Mouse (Mus musculus) forebrain, embryonic 15.5 days (tissue): Measurements from ENCODE around the gene 6430571L13Rik. TPM values are rescaled to one million over a fixed set of nuclear protein-coding genes. Genes with fewer than 3 reads are reported as not detected.
A peak's percentile ranks its signal among the peaks of the same experiment; 100 is the strongest.

Experiments used
- ATAC-seq: fragments of 200-750 bp; cut with Nextera tagmentation; replicated peaks from 2 replicates; pipeline ENCODE4 v1.8.0; 2017; ENCODE audit warnings: mild to moderate bottlenecking, moderate TSS enrichment, moderate library complexity
- H3K27ac ChIP-seq: fragments of 300-500 bp; sonication (generic); replicated peaks from 2 replicates; pipeline ENCODE4 v1.5.1; 2015; ENCODE audit warnings: mild to moderate bottlenecking, inconsistent platforms
- H3K27me3 ChIP-seq: fragments of 300-500 bp; sonication (generic); 2 replicates; pipeline ENCODE4 v1.6.1; 2015; ENCODE audit warnings: inconsistent platforms
- H3K36me3 ChIP-seq: fragments of 300-500 bp; sonication (generic); 2 replicates; pipeline ENCODE4 v1.6.1; 2015; ENCODE audit warnings: mild to moderate bottlenecking, inconsistent platforms
- H3K4me1 ChIP-seq: fragments of 300-500 bp; sonication (generic); 2 replicates; pipeline ENCODE4 v1.6.1; 2015; ENCODE audit warnings: inconsistent platforms
- H3K4me2 ChIP-seq: fragments of 300-500 bp; sonication (generic); replicated peaks from 2 replicates; pipeline ENCODE4 v1.6.1; 2015; ENCODE audit warnings: mild to moderate bottlenecking, inconsistent platforms
- H3K4me3 ChIP-seq: fragments of 300-500 bp; sonication (generic); 2 replicates; pipeline ENCODE4 v1.5.1; 2015; ENCODE audit warnings: mild to moderate bottlenecking, inconsistent platforms
- H3K9ac ChIP-seq: fragments of 300-500 bp; sonication (generic); replicated peaks from 2 replicates; pipeline ENCODE4 v1.6.1; 2015; ENCODE audit warnings: mild to moderate bottlenecking, inconsistent platforms
- H3K9me3 ChIP-seq: fragments of 300-500 bp; sonication (generic); 2 replicates; pipeline ENCODE4 v1.6.1; 2016; ENCODE audit warnings: inconsistent platforms
- WGBS: fragments of 180-500 bp; shearing (Covaris S2); methylation state at CpG from one replicate; pipeline ENCODE4 v1.1.7; 2015; ENCODE audit warnings: mixed read lengths; 5-methylcytosine and 5-hydroxymethylcytosine counted together
- polyA plus RNA-seq: library from polyadenylated mRNA; unstranded; fragments of >200 nt; fragmentation: Nextera tagmentation; extraction: Ambion mirVana; gene quantifications from 2 replicates; pipeline ENCODE4 v1.2.1, GENCODE M21; 2015

Gene 6430571L13Rik
- polyA plus RNA-seq, 1 experiment from 2014 or later = 4.5 TPM

GRCm38 (mm10) chr9:107327879-107328620 lies 12.4 kb upstream of the 6430571L13Rik start:
- H3K9ac ChIP-seq = no peak overlapping the region
- no peak for ATAC-seq
- H3K27ac ChIP-seq = no peak overlapping the region
- H3K4me2 ChIP-seq = no peak overlapping the region
- no peaks in the 10 kb centered on the region for H3K4me1 ChIP-seq
- H3K36me3 ChIP-seq = peaks cover 7% of the 10 kb centered on the region; the same call in 1 of the 2 replicates
- no peaks in the 10 kb centered on the region for H3K27me3 ChIP-seq
- no peak overlapping the region for H3K4me3 ChIP-seq
- no peaks in the 10 kb centered on the region for H3K9me3 ChIP-seq
- 91% methylated on average over 16 of the region's 16 CpGs for WGBS

- Histone ChIP-seq H3K4me1 (no peaks in the 10 kb centered on the region), H3K27me3 (no peaks in the 10 kb centered on the region), H3K4me3 (no peak overlapping the region), H3K27ac (no peak overlapping the region), H3K9ac (no peak overlapping the region), H3K36me3 (peaks cover 7% of the 10 kb centered on the region; the same call in 1 of the 2 replicates), H3K9me3 (no peaks in the 10 kb centered on the region), H3K4me2 (no peak overlapping the region)
- 78% methylated on average over 6 of the region's 6 CpGs for WGBS
- ATAC-seq = no peak
Observed at GRCm38 (mm10) chr9:107330791-107331190, 9.6 kb upstream of the 6430571L13Rik start.

DNA sequence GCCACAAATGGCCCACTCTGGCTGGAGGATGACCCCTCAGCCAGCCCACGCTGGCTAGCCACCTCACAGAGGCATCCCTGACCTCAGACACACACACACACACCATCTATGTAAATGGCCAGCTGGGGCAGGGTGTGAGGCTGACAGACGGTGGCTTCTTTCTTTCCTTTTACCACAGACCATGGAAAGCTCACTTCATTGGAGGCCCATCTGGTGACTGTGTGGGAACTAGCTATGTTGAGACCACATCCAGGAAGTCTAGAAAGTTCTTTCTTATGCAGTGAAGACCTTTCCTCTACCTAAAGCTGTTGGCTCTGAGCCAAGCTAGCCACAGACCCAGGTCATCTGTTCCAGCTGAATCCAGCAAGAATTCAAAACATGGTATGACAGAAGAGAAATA lies 6.7 kb upstream of the 6430571L13Rik start:
- H3K9me3 ChIP-seq = no peaks in the 10 kb centered on the region
- 75% methylated on average over 2 of the region's 2 CpGs for WGBS
- peaks cover 4% of the 10 kb centered on the region; the same call in 1 of the 2 replicates for H3K36me3 ChIP-seq
- no peak overlapping the region for H3K27ac ChIP-seq
- H3K9ac ChIP-seq = no peak overlapping the region
- ATAC-seq = no peak
- H3K4me2 ChIP-seq = no peak overlapping the region
- H3K27me3 ChIP-seq = no peaks in the 10 kb centered on the region
- peaks cover 9% of the 10 kb centered on the region for H3K4me1 ChIP-seq
- H3K4me3 ChIP-seq = no peak overlapping the region

- no peak overlapping the region for H3K4me3 ChIP-seq
- peaks cover 14% of the 10 kb centered on the region for H3K4me1 ChIP-seq
- 90% methylated on average over 6 of the region's 6 CpGs for WGBS
- H3K9me3 ChIP-seq = no peaks in the 10 kb centered on the region
- ATAC-seq = no peak
- H3K27ac ChIP-seq = no peak overlapping the region
- no peak overlapping the region for H3K4me2 ChIP-seq
- peaks cover 4% of the 10 kb centered on the region; the same call in 1 of the 2 replicates for H3K36me3 ChIP-seq
- no peaks in the 10 kb centered on the region for H3K27me3 ChIP-seq
- no peak overlapping the region for H3K9ac ChIP-seq
Observed at GRCm38 (mm10) chr9:107334356-107334755, 6.0 kb upstream of the 6430571L13Rik start.

GRCm38 (mm10) chr9:107335046-107335445 lies 5.4 kb upstream of the 6430571L13Rik start:
- WGBS = 88% methylated on average over 5 of the region's 5 CpGs
- Histone ChIP-seq H3K9ac (no peak overlapping the region), H3K9me3 (no peaks in the 10 kb centered on the region), H3K36me3 (peaks cover 4% of the 10 kb centered on the region; the same call in 1 of the 2 replicates), H3K4me2 (no peak overlapping the region), H3K4me3 (no peak overlapping the region), H3K4me1 (peaks cover 16% of the 10 kb centered on the region), H3K27me3 (no peaks in the 10 kb centered on the region), H3K27ac (no peak overlapping the region)
- no peak for ATAC-seq

DNA sequence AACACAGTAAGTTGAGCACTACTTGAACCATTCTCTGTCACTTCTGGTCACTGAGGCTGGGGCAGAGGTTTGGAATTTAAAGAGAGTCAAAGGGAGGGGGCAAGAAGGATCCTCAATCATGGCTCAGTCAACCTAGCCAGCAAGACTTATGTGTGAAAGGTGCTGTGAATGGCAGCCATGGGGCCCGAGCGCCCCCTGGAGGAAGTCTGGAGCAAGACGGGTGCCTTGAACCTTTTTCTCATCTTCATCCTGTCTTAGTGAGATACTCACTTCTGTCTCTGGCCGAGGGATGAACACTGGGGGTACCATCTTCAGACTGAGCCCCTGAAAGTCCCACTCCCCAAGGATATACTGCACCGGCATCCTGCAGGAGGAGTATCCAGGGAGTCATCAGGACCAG lies 4.5 kb upstream of the 6430571L13Rik start:
- Histone ChIP-seq H3K4me2 (no peak overlapping the region), H3K4me1 (peaks cover 20% of the 10 kb centered on the region), H3K27ac (no peak overlapping the region), H3K9me3 (no peaks in the 10 kb centered on the region), H3K9ac (no peak overlapping the region), H3K4me3 (no peak overlapping the region), H3K27me3 (no peaks in the 10 kb centered on the region), H3K36me3 (peaks cover 4% of the 10 kb centered on the region; the same call in 1 of the 2 replicates)
- ATAC-seq = no peak
- 19% methylated on average over 5 of the region's 5 CpGs for WGBS

DNA sequence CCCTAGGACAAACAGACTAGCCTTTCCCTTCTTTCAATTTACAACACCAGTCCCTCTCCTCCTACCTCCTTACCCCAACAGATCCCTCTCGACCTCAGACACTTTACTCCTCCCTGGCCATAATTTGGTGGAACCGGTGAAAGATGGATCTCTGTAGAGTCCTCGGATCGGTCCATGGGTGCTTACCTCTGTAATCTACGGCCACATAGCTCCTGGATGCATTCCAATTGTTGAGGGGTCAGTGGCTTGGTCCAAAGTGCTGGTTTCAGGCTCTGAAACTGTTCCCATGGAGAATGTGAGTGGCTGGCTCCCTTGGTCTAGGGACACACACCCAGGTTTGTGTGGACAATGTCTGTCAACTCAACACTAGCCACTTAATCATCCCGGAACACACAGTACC lies 4.0 kb upstream of the 6430571L13Rik start:
- H3K27me3 ChIP-seq = no peaks in the 10 kb centered on the region
- H3K4me1 ChIP-seq = peaks cover 24% of the 10 kb centered on the region
- peaks cover 4% of the 10 kb centered on the region; the same call in 1 of the 2 replicates for H3K36me3 ChIP-seq
- no peak overlapping the region for H3K4me3 ChIP-seq
- no peak overlapping the region for H3K4me2 ChIP-seq
- ATAC-seq = no peak
- no peak overlapping the region for H3K9ac ChIP-seq
- no peak overlapping the region for H3K27ac ChIP-seq
- no peaks in the 10 kb centered on the region for H3K9me3 ChIP-seq
- 89% methylated on average over 6 of the region's 6 CpGs for WGBS

DNA sequence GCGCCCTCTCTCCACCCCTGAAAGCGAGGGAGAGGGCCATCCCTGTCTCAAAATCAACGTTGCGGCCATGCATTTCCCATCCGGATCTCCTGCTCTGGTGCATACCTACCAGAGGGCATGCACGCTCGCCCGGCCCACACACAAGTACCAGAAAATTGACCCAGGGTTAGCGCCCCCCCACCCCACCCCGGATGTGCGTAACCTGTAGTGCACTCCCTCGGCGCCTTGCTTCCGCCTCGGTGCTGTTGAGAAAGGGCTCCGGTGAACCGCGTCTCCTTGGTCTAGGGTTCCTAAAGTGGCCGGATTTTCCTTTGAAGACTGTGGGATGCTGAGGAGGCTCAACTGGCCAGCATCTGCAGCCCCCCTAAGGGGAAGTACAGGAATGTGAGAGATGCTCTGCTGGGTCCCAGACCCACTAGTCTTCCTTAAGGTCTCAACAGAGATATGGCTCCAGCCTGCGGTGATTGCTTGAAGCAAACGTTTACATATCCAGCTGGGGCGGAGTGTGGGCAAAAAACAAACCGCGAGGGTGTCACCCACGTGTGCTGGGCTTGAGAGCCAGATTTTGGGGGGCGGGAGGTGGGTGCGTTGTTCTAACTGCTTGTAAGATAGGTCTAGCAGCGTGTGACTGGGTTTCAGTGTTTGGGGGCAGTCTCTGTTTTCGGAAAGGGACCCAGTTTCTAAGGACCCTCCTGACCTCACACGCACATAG lies 2.1 kb upstream of the 6430571L13Rik start, which contains the start of gene Hemk1:
Gene Hemk1 (minus strand): TSS at position 179 of the 712 bp plus-strand sequence.
- WGBS = 4% methylated on average over 30 of the region's 30 CpGs
- no peaks in the 10 kb centered on the region for H3K9me3 ChIP-seq
- H3K4me1 ChIP-seq = peaks cover 24% of the 10 kb centered on the region
- peak within 1 kb of the TSS; percentile 62 for H3K4me2 ChIP-seq
- H3K36me3 ChIP-seq = no peaks in the 10 kb centered on the region
- H3K27ac ChIP-seq = peak within 1 kb of the TSS; percentile 75
- peak within 1 kb of the TSS; percentile 68 for H3K9ac ChIP-seq
- H3K27me3 ChIP-seq = no peaks in the 10 kb centered on the region
- H3K4me3 ChIP-seq = peak within 1 kb of the TSS; percentile 56
- ATAC-seq = peak; percentile 82

- Histone ChIP-seq H3K36me3 (no peaks in the 10 kb centered on the region), H3K27ac (no peak overlapping the region), H3K4me1 (peaks cover 24% of the 10 kb centered on the region), H3K4me3 (peak overlapping the region; percentile 73), H3K4me2 (peak overlapping the region; percentile 72), H3K9ac (peak overlapping the region; percentile 74), H3K27me3 (no peaks in the 10 kb centered on the region), H3K9me3 (no peaks in the 10 kb centered on the region)
- no peak for ATAC-seq
- WGBS = 57% methylated on average over 12 of the region's 12 CpGs
Observed at GRCm38 (mm10) chr9:107340911-107341645, 676 bp downstream of the 6430571L13Rik start.

- no peak overlapping the region for H3K4me3 ChIP-seq
- H3K9me3 ChIP-seq = no peaks in the 10 kb centered on the region
- no peak overlapping the region for H3K4me2 ChIP-seq
- no peak overlapping the region for H3K27ac ChIP-seq
- no peak overlapping the region for H3K9ac ChIP-seq
- ATAC-seq = no peak
- H3K4me1 ChIP-seq = peaks cover 23% of the 10 kb centered on the region
- WGBS = 92% methylated on average over 11 of the region's 11 CpGs
- no peaks in the 10 kb centered on the region for H3K36me3 ChIP-seq
- H3K27me3 ChIP-seq = no peaks in the 10 kb centered on the region
Observed at GRCm38 (mm10) chr9:107342201-107342709, 1.9 kb downstream of the 6430571L13Rik start.

DNA sequence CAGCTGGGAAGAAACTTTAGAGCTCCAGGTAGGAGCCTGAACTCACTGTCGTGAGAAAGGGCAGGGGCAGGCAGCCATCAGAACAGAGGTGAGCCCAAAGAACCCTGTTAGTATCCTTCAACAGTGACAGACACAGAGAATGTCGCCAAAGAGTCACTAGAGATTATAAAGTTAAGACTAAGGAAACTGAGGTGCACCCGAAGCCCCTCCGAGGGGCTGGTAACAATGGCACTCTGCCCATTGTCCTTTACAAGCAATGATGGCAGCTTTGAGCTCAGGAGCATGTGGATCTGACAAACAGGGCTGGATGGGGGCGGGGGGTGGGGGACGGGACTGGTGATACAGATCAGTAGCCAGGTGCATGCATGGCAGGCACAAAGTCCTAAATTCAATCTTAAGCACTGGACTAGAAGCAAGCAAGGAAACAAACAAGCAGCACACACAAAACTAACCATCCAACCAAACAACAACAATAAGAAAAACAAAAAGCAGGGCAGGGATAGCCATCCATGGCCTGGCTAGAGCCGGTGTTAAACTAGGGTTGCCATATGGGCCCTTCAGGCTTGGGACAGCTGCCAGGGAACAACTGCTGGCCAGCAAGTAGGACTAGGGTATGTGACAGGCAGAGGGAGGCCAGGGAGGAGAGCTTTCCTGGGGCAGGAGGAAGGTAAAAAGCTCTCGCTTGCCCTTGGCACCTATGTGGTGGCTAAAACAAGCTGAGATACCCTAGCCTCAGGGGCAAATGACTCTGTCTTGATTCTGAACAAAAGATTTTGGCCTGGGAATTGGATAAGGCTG lies 2.9 kb downstream of the 6430571L13Rik start:
- 74% methylated on average over 8 of the region's 8 CpGs for WGBS

More for the DNA sequence above, 2.9 kb downstream of the 6430571L13Rik start:
- Histone ChIP-seq H3K27ac (no peak overlapping the region), H3K9me3 (no peaks in the 10 kb centered on the region), H3K4me2 (no peak overlapping the region), H3K4me1 (peaks cover 17% of the 10 kb centered on the region), H3K27me3 (no peaks in the 10 kb centered on the region), H3K9ac (no peak overlapping the region), H3K36me3 (no peaks in the 10 kb centered on the region), H3K4me3 (no peak overlapping the region)
- no peak for ATAC-seq
